Mouse (Mus musculus) spleen, postnatal 4 days (tissue): ENCODE results near the gene Hint1.
"Not testable (repeated sequence)": the region's sequence is repeated elsewhere in the genome, so short reads cannot be mapped to it uniquely, and the experiment has no call there.

Source experiments
- DNase-seq, 2 experiments: peaks; one replicate each; pipeline ENCODE4 v3.0.0; 2022; ENCODE audit warnings: low spot score in 2 of 2

Hint1 gene

DNA sequence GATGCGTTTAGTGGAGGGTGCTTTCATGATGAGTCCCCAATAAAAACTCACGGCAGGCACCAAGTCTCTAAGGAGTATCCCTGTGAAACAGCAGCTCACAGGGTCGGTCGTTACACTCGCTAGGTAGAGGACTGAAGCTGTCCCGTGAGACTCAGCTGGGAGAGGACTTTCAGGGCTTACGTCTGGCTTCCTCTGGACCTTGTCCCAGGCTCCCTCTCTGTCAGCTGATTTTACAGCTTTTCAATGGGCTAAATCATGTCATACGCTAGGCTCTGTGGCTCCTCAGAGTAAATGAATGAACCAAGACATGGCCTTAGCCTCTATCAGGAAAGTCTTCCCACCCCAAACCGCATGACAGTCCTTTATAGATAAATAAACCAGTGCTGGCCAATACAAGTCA lies 28.4 kb downstream of the Hint1 start:
- DNase-seq: no peak

GRCm38 (mm10) chr11:54896646-54897045 lies 30.5 kb downstream of the Hint1 start:
- not testable (repeated sequence) for DNase-seq

DNA sequence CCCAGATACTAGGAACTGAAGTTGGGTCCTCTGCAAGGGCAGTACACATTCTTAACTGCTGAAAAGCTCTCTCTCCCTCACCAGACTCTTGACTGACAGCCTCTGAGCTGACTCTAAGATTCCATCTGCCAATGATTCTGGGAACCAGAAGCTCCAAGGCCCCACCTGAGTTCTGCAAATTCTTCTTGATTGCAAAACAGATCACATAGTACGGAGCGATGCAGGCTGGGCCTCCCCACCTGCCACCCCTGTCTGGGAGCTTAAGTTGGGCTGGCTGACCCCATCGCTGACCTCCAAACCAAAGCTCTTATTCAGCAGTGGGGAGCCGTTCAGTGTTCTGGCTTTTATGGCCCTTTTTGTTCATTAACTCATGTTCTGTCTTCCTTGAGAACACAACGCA lies 31.3 kb downstream of the Hint1 start:
- no peak for DNase-seq

- no peak for DNase-seq
These were observed 33.5 kb downstream of the Hint1 start for GRCm38 (mm10) chr11:54899657-54900056.

DNA sequence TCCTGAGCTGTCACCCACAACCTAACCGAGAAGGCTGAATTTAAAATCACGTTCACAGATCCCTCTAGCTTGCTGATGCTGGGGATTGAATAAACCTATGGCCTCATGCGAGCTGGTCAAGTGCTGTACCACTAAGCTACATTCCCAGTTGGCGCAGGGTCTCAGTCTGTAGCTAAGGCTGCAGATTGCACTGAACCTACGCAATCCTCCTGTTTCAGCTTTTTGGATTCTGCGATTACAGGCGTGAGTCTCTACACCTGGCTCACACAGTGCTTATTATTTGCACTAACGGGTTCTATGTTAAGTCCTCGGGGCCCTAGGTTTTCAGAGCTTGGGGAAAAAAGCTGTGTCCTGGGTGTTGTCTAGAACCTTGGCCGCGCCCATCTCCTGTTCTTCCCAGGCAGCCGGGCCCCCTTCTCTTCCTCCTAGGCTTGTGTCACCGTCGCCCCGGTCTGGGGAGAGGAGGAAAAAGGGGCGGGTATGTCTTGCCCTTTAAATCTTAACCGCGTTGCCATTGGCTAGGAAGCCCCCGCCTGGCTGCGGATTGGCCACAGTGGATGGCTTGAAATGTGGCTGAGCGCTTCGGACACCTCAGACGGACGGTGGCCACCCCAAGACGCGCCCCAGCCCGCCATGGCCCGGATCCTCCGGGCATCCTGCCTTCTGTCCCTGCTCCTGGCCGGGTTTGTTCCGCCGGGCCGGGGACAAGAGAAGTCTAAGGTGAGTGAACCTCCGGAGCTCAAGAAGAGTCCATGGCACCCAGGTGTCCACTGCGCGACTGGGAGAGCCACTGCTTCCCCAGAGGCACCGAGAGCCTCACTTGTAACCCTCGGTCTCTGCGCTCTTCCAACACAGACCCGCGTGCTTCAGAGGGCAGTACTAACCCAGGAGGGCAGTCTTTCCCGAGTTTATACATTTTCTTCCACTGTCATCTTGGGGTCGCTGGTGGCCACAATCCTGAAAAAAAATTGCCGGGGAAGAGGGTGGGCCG lies 36.4 kb downstream of the Hint1 start, which contains the start of gene Gpx3:
Gene Gpx3 (plus strand): TSS at position 121 of the 991 bp plus-strand sequence.
- DNase-seq: peak in 1 of 2 experiments; percentile 23

DNA sequence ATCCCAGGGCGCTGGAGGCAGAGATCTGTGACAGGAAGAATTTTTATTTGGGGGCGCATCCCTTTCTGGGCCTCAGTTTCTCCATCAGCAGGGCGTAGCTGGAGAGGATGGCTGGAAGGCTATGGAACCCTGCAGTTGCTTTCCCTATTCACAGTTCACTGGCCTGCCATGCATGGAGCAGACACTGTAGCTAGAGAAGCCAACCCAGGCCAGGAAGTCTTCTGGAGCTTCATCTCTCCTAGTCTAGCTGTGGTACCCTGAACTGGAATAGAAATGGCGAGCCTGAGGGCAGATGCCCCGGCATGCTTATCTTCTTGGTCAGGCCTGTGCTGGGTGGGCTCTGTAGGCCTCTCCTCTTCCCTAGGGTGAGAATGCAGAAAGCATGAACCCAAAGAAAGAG lies 37.2 kb downstream of the Hint1 start:
- DNase-seq: no peak

DNA sequence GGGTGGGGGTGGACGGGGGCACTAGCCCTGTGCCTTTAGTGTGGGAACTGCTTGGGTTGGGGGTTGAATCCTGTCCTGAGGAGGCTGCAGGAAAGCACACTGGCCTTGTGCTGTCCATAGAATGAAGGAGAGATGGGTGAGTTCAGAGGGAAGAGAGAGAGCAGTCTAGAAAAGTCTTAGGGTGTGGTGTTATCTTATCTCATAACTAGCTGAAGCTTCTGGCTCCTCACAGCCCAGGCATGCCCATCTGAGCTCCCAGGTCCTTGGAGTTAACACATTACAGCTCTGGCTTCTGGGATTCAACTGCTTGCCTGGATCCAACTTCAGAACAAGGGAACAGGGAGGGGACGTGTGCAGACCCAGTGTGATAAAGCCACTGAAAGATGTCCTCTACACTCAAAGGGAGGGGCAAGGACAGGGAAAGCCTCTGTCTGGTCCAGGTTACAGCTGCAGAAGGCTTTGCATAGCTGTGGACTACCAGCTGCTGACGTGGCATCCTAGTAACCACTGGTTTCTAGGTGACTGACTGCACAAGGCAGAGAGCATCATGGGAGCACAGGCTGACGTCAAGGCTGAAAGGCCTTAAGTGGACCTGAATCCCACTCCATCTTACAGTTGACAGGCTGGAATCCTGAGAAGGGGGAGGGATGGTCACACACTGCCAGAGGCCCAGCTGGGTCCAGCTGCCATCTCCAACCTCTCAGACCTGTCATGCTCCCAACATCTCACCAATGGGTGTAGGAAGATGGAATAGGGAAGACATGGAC lies 37.9 kb downstream of the Hint1 start:
- no peak for DNase-seq

DNA sequence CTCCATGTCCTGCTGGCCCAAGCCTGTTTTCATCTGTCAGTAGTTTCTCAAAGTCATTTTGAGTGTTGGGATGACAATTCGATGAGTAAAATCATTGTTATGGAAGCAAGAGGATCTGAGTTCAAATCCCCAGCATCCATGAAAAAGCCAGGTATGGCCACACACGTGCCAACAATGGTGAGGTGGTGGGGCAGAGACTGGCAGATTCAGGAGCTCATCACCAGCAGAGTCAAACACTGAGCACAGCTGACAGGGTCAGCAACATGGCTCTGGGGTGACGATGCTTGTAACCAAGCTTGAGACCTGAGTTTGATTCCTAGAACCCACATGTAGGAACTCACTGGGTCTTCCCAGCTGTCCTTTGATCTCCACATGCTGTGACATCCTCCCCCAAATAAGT lies 38.9 kb downstream of the Hint1 start:
- DNase-seq: no peak

DNA sequence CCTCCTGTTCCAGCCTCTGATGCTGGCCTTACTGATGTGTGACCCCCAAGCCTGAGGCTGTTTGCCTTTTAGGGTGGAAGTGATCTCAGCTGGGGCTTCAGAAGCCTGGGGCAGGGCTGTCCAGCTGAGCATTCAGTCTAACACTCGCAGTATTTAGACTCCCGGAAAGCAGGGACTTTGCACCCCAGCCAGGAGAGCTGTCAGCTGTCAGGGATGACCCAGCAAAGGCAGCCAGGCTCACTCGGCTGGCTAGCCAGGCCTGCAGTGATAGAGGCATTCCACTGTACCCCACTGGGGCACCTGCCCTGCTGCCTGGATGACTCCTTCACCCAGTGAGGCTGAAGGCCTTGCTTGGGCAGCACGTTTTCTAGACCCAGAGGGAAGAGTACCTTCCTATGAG lies 39.7 kb downstream of the Hint1 start:
- DNase-seq: no peak

GRCm38 (mm10) chr11:54906466-54906865 lies 40.3 kb downstream of the Hint1 start:
- DNase-seq: no peak

DNA sequence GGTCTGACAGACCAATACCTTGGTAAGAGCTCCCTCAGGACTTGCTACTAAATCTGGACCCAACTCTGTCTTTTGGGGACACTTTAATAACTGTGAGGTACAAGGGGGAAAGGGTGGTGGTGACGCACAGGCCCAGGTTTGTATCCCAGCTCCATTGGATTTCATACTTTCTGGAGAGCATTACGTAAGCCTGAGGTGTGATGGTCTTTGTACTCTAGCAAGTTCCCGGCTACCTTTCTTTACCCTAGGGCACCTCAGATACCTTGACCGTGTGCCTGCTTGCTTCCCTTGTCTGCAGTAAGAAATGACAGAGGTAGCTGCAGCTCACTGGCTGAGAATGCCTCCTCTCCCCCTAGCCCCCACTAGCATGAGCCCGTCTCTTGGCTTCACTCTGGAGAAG lies 41.1 kb downstream of the Hint1 start:
- DNase-seq: no peak

- no peak for DNase-seq
These were observed 43.1 kb downstream of the Hint1 start for GRCm38 (mm10) chr11:54909273-54909672.

DNA sequence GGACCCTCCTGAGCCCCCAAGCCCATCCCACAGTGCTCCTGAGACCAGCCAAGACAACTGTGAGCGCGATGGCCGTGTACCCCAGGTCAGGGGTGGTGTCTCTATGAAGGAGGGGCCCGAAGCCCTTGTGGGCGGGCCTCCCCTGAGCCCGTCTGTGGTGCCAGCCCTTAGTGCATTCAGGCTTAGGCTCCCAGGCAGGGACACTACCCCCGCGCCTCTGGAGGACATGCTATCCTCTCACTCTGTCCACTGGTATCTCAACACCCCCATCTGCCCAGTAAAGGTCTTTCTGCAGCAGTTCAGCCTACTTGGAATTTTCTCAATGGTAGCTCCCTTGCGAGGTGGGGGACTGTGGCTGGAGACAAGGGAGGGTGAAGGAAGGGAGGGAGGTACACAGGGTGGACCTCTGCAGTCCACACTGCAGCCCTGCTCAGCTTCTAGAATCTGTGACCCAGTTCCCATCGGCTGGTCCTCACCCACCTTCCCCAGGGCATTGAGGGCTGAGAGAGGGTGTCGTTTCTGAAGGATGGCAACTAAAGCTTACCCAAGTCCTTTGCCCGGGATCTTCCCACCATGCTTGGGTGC lies 44.0 kb downstream of the Hint1 start:
- no peak for DNase-seq

- DNase-seq: no peak
These were observed 45.0 kb downstream of the Hint1 start for GRCm38 (mm10) chr11:54911201-54911600.

DNA sequence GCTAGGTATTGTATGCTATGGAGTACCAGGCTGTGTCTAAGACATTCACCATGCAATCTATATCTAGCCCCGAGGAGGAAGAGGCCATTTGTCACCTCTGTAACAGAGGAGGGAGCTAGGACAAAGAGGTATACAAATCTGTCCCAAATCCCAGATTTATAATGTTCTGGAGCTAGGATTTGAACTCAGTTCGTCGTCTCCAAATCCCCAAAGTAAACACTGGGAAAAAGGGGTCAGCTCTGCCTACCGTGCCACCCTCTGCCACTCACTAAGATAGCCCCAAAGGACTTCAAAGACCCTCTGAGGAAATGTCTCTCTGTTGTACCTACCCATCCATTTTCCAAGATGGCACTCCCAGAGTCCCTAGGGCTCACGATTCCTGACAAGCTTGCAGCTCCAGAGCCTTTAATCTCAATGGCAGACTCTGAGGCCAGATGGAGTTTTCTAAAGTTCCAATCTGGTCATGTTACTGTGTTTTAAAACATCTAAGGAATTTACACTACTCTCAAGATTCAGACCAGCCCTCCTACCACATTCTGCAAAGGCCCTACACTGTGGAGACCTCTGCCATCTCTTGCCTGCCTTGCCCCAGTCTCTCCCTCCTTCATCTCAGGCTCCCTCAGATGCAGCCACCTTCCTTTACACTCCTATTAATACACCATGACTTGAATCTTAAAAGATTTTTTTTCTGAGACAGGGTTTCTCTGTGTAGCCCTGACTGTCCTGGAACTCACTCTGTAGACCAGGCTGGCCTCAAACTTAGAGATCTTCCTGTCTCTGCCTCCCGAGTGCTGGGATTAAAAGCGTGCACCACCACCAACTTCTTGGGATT lies 45.7 kb downstream of the Hint1 start:
- DNase-seq: no peak

DNA sequence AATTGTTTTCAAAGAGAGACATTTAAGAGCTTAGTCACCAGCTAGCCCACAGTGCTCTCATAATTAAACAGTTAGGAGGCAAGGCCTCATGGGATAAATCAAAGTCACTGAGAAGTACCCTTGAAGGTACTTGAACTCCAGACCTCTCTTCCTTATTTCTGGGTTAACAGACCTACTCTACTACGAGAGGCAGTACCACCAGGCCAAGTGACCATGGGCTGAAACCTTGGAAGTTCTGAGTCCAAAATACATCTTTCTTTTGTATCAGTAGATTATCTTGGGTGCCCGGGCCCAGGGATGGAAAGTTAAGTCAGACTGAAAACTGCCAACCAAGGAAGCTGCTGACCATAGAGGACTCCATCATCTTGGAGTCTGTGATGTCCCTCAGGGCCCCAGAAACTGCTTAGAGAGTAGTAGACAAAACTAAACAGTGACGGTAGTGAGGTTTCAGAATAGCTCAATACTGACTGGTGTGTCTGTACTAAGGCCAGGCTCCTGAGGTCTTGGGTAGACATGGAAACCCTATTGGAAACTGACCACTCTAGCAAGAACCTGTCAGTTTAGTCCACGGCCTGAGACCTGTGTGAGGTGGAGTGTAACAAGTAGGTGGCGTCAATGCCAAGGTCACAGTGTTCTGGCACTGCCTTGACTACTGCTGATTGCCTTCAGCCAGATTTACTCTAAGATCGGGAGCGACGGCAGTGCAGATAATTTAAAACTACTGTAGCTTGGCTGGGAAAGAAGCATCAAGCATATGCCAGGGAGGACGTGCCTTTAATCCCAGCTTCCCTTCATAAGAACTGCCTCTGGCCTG lies 46.5 kb downstream of the Hint1 start:
- DNase-seq: no peak

DNA sequence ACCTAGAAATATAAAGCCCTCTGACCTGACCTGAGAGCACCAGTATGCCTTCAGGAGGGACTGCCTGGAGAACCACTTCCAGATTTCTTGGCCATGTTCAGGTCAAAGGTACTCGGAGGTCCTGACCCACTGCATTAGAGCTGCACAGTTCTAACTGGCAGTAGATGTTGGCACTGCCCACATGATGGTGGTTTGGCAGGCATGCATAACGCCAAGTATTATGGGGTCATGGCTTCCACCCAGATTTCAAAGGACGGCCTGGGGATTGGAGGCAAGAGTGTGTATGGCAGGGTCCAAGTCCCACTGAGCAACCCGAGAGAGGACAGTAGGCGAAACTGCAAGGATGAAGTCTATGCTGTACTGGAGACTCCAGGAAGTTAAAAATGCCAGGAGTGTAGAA lies 47.7 kb downstream of the Hint1 start:
- DNase-seq: no peak

- DNase-seq: no peak
These were observed 51.3 kb downstream of the Hint1 start for GRCm38 (mm10) chr11:54917461-54917860.

DNA sequence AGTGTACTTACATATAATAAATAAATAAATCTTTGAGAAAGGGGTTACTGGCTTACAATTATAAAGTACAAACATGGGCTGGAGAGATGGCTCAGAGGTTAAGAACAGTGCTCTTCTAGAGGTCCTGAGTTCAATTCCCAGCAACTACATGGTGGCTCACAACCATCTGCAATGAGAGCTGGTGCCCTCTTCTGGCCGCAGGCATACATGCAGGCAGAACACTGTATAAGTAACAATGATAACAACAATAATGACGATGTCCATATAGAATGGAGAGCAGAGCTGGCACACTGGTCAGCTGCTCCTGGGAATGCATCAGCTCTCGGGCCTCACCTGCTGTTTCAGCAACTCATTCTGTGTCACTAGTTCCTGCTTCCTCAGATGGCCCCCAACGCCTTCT lies 52.1 kb downstream of the Hint1 start:
- no peak for DNase-seq
